Mouse (Mus musculus): ENCODE results near the gene Fcgr1. TPM values are rescaled to one million over a fixed set of nuclear protein-coding genes. Genes with fewer than 3 reads are reported as not detected.
"Not testable (repeated sequence)": the region's sequence is repeated elsewhere in the genome, so short reads cannot be mapped to it uniquely, and the experiment has no call there.

The Fcgr1 gene
- total RNA-seq, 4 experiments from 2014 or later, result 1.7 to 6.5 (median 3.5) TPM

DNA sequence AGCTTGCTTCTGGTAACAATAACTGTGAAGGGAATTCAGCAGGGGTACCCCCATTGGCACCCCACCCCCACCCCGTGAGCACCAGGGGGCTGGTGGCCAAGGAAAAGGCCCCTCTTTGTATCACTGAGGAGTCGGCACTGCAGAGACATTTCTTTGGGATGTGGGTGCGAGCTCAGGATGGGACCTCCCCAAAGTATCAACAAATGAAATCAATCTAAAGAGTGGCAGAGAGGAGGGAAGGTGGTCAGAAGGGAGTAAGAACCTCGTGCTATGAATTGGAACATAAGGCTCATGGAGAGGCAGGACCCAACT lies 44.8 kb downstream of the Fcgr1 start:
- DNase-seq (ENCODE audit: low spot score in 2 of 2), result no peak

- no peak for DNase-seq (ENCODE audit: low spot score in 2 of 2)
Measured at GRCm38 (mm10) chr3:96248141-96249033, 45.4 kb downstream of the Fcgr1 start.

- DNase-seq (ENCODE audit: low spot score in 2 of 2), result no peak
Measured at GRCm38 (mm10) chr3:96247356-96248140, 46.2 kb downstream of the Fcgr1 start.

GRCm38 (mm10) chr3:96246427-96246856 lies 47.3 kb downstream of the Fcgr1 start, which contains the start of gene Hist2h3c1:
TSS of gene Hist2h3c1 (plus strand) at chr3:96246685.
- DNase-seq (ENCODE audit: low spot score in 2 of 2), result not testable (repeated sequence)

DNA sequence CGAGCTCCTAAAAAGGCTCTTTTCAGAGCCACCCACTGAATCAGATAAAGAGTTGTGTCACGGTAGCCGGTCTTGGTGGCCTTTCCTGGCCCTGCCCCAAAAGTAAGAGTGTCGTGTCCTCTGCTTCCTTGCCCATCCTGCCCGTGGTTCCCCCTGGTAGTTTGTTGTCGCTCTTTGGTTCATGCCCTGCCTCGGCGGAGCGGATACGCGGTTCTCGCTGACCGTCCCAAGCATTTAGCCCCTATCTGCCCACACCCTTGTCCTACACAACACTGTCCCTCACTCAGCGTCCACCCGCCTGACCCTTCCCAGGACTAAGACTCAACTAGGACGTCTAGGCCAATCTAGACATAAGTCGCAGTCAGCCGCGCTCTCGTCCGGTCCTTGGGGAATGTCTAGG lies 47.8 kb downstream of the Fcgr1 start:
- DNase-seq (ENCODE audit: low spot score in 2 of 2), result not testable (repeated sequence)

- DNase-seq (ENCODE audit: low spot score in 2 of 2), result peak; percentile 82 to 89
Measured at GRCm38 (mm10) chr3:96245003-96245886, 48.5 kb downstream of the Fcgr1 start, which contains the start of gene Hist2h2aa1. TSS of gene Hist2h2aa1 (plus strand) at chr3:96245497.

- no peak for DNase-seq (ENCODE audit: low spot score in 2 of 2)
Measured at GRCm38 (mm10) chr3:96243921-96244572, 49.7 kb downstream of the Fcgr1 start.

DNA sequence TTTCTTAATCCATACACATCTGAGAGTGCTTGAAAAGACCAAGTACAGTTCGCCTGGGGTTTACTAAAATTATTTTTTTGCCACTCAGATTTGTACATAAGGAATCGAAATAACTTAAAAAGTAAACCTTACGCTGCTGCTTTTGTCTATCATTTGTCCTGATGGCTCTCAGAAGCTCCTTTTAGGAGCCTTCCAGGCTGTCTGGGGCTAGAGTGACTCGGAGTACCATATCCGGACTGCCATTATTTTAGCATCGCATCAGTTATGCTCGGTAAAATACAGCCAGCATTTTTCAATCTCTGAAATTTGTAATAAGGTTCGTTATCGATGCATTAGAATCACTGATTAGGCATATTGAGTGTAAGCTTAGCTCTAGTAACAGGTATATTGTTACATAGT lies 53.0 kb downstream of the Fcgr1 start:
- no peak for DNase-seq (ENCODE audit: low spot score in 2 of 2)

- peak; percentile 92 to 100 for DNase-seq (ENCODE audit: low spot score in 2 of 2)
Measured at GRCm38 (mm10) chr3:96239949-96240798, 53.6 kb downstream of the Fcgr1 start, which contains the start of gene Hist2h2aa2. TSS of gene Hist2h2aa2 (minus strand) at chr3:96240276.

- not testable (repeated sequence) for DNase-seq (ENCODE audit: low spot score in 2 of 2)
Measured at GRCm38 (mm10) chr3:96238954-96239793, 54.6 kb downstream of the Fcgr1 start, which contains the start of gene Hist2h3c2. TSS of gene Hist2h3c2 (minus strand) at chr3:96239127.

DNA sequence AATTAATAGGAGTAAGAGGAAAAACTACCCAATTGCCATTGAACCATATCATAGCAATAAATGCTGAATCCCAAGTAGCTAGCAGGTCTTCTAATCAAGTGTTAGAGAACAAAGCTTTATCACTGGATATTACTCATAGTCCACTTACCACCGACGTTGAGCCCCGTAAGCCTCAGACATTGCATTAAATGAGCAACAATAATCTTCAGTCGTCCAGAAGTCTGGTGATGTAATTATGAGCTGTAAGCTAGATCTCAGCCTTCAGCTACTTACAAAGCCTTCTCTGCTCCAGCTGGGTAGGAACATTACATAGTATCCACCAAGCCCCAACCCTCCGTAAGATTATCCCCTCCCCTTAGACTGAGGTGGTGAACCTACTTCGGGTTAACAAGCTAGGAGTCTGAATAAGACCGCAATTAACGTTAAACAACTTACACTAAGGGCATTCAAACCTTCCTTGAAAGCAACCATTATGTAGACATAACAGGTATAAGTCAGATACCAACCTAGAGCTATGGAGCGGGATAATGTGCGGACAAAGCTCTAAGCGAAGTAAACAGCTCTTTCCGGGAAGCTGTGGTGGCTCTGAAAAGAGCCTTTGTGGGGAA lies 55.8 kb downstream of the Fcgr1 start:
- no peak for DNase-seq (ENCODE audit: low spot score in 2 of 2)

GRCm38 (mm10) chr3:96237335-96237903 lies 56.4 kb downstream of the Fcgr1 start:
- DNase-seq (ENCODE audit: low spot score in 2 of 2), result no peak

DNA sequence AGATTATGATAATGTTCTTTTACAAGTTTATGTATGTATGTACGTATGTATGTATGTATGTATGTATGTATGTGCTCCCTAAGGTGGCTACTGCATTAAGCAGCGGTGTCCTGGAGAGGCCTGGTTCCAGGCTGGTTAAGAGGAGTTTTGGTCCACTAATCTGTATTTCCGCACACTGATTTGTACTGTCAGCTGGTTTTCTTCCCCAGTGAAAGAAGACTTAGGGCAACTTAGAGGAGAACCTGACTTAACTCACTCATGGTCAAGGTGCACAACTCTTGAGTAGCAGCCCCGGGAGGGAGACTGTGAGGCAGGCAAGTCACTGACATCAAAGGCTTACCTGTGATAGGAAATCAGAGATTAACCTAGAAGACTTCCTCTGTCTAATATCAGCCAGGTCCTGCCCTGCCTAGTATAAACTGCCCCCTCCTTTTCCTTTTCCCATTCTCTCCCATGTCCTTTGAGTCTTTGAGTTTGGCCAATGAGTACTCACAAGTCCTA lies 56.9 kb downstream of the Fcgr1 start:
- no peak for DNase-seq (ENCODE audit: low spot score in 2 of 2)

- no peak for DNase-seq (ENCODE audit: low spot score in 2 of 2)
Measured at GRCm38 (mm10) chr3:96235836-96236235, 57.9 kb downstream of the Fcgr1 start.

- DNase-seq (ENCODE audit: low spot score in 2 of 2), result no peak
Measured at GRCm38 (mm10) chr3:96234914-96235313, 58.9 kb downstream of the Fcgr1 start.

Data from left cerebral cortex, adult 8-10 months (tissue).